Mouse (Mus musculus): Measurements from ENCODE around the gene Spc25.

The Spc25 gene

DNA sequence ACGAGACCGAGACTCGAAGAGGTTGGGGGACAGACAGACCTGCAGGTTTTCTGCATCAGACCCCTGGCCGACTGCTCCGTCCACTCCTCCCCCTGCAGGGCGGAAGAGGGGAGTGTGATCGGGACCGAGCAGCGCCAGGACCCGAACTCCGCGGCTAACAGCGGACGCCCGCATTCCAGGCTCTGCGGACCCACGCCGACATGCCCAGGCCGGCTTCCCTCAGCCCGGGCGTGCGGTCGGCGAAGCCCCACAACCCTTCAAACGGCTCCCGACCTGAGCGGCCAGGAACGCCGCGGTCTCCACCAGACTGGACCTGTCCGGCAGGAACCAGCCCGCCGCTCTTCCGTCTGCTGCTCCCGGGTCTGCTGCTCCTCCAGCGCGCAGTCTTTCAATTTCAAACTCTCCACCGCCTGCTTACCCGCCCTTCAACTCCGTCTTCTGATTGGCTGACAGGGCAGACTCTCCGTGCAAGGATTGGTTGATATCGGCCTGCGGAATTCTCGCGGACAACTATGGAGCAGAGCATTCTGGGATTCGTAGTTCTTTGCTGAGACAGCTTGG is at the start of gene Spc25:
Gene Spc25, minus strand, starts transcription at position 404 of the 561 bp plus-strand sequence.
- peak; percentile 71 to 81 for DNase-seq

DNA sequence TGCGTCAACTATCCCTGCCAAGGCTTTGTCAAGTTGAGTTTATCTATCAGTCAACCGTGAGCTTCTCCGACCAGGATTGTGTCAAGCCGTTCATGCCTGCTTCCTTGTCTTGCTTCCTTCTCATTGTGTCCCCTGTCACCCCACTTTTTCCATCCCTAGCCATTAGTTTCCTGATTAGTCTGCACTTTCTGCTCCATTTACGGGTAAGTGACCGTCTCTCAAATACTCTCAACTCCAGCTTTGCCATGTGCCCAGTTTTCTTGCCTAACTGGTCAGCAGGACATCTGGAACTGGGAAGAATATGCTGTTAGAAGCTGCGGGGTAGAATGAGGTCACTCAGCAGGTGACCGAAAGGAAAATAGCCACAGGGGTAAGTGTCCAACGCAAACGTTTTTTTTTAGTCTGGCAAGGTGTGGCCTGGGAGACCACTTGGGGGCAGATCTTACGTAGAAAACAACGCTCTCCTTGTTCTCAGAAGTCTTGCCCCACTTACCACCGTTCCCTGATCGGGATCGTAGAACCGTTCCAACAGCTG is 42.3 kb upstream of the Spc25 start:
- DNase-seq = no peak

DNA sequence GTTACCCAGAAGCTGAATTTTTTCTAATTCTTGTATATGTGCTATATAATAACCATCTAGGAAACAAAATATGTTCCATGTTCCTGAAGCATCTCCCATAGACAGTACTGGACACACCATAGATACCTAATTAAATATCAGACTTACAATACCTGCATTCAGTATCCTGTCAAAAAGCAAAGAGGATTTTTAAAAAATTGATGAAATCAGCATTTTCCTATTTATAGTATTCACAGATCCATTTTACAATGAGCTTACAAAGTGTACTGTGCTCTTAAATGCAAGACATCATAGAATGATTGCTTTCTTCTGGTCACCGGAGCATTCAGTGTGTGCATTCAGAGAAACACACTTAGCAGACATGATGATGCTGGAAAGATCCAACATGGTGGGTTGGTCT is 41.1 kb upstream of the Spc25 start:
- no peak for DNase-seq

DNA sequence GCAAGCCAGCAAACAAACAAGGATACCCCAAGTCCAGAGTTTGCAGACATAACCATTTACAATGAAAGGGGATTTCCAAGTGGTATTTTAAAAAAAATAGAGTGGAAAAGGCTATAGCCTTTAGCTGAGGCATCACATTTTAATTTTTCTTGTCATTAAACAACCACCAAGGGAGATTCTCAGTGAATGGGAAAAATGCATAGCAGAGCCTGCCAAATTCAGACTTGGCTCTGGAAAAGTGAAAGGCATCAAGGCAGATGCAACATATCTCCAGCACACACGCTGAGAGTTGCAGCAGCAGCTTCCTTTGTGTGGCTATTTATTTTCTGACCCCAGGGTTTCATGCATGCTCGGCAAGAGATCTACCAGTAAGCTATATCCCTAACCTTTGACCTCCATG is 38.9 kb upstream of the Spc25 start:
- no peak for DNase-seq

DNA sequence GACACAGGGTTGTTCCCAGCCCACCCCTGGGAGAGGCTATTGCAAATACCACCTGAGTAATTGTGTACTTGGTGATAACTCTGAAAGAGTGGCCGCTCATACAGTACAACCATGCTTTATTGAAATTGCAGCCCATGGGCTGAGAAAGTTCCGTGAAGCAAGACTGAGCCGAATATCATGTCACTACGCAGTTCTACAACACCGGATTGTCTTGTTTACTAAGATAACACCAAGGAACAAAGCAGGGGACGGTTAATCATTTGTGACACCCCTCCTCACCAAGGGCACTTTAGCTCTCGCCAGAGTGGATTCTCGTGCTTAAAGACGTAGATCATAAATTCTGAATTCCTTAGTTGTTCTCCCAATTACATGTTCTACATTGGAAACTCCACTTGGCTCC is 33.3 kb upstream of the Spc25 start:
- DNase-seq = no peak

DNA sequence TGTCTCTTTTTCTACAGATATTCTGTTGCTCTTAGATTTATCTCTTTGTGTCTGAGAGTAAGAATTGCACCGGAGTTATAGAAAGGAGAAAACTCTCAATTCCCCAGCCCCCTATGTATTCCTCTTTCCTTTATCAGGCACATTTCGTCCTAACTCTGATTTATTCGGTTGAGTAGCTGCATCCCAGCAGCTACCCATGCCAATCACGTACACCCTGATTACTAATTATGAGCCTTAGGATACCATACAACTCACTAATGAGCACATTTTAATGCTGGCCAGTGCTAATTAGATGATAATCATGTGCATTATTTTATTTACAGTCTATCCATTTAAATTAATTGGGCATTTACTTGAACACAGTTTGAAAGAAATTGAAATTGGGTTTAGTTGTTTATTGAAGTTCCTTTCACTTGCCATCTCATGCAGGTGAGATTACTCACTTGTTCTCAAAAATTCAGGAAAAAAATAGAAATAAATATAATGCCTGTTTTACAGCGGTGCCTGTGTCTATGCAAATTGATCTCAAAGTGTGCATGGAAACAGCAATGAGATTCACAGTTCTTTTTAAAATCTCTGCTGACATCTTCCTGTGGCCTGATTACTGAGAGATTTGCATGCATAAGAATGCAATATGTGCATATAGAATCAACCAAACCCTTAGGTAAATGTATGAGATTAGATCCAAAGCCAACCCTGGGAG is 29.1 kb upstream of the Spc25 start:
- no peak for DNase-seq

DNA sequence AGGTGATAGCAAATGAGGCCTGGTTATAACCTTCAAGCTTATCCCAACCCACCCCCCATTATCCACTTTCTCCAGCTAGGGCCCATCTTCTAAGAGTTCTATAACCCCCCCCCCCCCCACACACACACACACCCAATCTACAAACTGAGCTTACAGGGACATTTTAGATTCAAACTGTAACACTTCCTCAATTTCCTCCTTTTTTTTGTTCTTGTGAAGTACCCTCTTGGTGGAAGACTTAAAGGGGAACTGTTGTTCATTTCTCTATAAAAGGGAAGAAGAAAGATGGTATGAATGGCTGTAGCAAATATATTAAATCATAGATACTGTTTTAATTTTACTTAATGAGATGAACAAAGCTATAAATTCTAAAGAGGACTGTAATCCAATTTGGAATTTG is 26.1 kb upstream of the Spc25 start:
- DNase-seq = no peak

DNA sequence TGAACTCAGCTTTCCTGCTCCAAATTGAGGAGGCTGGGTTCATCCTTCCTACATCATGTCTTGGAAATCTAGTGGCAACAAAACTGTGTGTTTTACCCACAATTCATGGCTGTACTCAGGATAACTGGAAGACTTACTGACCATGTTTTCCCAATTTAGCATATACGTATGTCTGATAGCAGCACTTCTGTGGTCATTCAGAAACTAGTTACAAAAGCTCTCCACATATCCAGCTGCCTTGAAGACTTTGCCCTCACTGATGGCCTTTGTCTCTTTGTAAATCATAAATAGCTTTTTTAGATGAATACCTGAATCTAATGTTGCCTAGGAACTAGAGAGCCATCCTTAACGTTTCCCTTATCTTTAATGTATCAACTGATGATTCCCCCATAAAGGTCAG is 24.1 kb upstream of the Spc25 start:
- DNase-seq = no peak

DNA sequence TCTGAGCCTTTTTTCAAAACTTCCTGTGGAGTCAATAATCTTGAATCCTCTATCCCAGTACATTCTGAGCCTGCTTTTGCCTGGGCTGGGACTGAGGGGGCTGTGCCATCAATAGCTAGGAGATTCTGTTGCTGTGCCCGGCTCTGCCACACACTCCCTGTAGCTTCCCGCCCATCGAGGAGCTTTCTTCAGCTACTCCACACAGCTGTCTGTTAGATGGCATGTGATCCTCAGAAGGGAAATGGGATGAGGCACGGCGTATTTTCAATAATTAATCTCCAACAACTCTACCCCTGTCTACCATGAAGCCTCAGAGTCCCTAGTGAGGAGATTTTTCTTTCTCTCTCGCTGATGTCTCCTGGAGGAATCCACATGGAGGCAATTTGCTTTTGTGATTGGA is 22.6 kb upstream of the Spc25 start:
- DNase-seq = no peak

DNA sequence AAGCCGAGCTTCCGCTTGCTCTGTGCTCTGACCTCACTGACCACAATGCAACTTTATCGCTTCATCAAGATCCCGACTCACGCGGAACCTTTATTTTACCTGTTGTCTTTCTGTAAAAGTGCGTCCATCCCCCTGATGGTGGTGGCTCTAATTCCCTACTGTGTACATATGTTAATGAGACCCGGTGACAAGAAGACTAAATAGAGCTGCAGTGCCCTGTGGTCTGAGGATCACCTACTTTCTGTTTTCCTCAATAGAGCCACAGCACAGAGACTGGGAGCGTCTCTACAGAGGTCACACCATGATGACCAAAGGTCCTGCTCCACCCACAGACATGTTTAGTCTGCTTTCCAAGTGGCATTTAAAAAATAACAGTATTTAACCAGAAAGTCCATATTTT is 20.9 kb upstream of the Spc25 start:
- no peak for DNase-seq

DNA sequence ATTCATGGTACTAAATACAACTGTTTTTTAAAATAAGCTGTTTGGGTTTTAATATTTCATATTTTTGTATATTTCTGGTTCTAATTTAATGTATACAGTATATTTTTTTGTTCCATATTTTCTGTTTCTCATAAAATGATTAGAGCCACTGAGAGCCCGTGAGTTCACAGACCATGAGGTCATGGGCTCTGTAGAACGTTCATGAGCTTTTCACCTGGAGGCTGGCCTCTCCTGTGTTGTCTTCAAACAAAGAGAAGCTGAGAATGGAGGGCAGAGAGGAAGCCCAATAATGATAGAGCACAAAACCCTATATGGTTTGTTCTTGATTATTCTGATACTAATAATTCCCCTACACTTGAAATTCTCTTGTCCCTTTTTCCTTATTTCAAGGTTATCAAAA is 18.7 kb upstream of the Spc25 start:
- DNase-seq = no peak

DNA sequence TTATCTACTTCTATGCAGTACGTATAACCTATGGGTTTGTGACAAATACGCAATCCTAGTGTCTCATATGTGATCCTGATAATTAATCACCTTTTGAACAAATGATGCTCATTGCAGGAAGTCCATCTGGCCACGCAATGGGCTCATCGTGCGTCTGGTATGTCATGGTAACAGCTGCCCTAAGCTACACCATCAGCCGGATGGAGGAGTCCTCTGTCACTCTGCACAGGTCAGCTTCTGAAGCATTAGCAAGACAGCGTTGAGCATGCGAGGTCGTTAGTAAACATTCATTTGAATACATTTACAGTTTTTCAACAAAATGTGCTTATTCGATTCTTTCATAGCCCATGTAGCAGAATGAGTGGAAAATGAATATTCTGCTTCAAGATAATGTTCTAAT is 16.8 kb upstream of the Spc25 start:
- DNase-seq = no peak

DNA sequence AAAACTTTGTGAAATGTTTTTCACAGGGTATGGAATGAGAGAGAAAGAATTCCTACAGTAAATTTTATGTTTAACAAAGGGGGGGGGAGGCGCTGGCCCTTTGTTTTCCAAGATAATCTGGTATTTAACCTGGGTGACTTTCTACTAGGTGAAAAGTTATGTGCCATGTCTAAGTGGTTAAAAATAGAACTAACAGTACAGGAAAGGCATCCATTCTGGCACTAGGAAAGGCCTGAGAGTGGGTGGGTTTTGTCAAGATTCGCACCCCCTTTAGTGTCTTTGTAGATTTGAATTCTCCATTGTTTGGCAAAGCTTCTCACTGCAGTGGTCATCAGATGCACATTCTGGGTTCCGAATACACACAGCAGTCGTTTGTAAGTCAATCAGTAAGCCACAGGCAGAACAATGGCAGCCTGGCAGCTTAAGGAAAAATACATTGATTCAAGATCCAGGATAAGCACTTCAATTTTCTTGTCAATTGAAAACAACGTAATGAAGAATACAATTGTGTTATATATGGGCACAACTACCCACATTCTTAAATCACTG is 15.9 kb upstream of the Spc25 start:
- DNase-seq = no peak

DNA sequence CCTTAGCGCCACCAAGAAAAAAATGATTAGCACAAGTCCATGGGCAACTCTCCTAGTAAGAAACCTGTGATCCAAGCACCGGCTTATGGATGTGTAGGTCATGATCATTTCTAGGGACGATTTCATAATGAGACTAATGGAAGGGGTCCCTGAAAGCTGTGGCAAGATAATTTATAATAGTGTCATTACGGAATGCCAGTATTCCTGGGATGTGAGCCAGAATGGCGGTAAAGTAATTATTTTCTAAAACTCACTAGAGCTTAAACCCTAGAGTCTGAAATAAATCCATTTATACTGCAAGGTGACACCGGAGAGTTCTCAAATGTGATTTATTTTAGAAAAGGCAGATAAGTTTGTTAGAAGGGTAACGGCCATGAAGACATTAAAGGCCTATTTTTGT is 9.2 kb upstream of the Spc25 start:
- no peak for DNase-seq

DNA sequence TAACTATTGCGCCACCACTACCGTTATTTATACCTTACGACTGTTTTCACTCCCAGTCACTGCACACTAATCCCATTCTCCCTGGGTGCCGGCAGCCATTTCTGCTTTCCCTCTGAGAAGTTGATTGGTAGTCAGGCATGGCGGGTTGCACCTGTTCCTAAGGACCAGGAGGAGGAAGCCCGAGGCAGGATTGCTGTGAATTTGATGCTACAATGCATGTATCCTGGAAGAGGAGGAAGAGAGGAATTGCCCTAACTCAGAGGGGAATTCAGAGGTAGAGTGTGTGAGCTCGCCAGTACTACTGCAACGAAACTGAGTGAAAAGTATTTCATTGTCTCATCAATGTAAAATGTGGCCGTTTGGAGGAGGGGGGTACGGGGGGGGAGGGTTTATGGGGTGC is 6.7 kb upstream of the Spc25 start:
- no peak for DNase-seq

DNA sequence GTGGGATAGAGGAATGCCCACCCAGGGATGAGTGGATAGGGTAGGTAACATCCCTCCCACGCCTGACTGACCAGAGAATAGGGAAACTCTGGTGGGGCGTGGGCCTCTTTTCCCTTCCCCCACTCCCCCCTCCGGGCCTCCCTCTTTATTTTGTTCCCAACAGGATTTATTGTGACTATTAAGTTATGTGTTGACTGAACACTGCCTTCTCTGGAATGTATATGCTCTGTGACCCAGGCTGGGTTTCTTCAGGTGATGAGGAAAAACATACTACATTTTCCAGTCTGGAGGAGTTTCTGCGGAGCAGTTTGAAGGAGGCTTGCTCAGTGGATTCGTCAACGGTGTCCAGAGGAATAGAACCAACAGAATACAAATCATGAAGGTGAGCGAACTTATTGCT is 4.8 kb upstream of the Spc25 start, which contains the start of gene G6pc2:
Gene G6pc2, plus strand, starts transcription at position 301 of the 400 bp plus-strand sequence.
- no peak for DNase-seq

DNA sequence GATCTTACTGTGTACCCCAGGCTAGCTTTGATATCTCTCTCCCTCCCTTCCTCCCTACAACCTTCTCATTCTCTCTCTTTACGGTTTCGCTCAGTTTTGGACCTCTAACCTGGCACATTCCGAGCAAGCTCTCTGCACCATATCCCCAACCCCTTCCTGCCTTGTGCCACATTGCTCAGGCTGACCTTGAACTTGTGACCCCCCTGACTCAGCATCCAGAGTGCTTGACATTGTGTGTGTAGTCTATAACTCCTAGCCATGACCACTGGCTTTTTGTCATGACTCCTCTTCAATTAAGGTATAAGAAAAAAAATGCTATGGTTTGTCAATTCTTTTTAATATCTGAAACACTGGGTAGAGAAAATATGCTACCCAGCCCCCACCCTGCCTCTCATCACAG is 3.7 kb upstream of the Spc25 start:
- no peak for DNase-seq

DNA sequence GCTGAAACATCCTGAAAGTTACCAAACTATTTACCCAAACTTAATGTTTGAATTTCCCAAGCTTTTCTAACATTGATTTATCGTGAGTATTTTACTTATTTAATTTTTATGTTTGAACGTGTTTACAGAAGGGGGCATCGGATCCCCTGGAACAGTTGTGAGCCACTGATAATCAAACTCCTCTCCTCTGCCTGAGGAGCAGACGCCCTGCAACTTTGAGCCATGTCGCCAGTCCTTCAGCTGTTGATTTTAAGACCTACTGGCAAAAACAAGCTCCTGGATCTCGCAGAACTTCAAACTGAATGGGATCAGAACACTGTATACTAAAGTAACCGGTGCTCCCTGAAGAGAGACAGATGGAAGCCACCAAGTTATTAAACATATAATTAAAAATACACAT is 529 bp upstream of the Spc25 start:
- DNase-seq = no peak

DNA sequence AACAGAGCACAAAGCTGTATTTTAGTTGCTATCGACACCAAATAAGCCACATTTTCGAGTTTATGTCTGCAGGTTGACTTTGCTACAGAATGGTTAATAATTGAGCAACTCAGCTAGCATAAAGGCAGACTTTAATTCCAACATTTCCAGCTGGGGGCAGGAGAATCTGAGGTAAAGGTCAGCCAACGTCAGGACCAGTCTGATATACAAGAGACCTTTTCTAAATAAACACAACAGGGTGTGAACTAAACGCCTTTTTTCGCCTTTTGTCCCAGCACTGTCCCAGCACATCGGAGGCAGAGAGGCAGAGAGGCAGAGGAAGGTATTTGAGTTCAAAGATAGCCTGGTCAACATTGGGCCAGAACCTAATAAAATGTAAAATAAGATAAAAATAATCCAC is 809 bp downstream of the Spc25 start:
- DNase-seq = no peak

DNA sequence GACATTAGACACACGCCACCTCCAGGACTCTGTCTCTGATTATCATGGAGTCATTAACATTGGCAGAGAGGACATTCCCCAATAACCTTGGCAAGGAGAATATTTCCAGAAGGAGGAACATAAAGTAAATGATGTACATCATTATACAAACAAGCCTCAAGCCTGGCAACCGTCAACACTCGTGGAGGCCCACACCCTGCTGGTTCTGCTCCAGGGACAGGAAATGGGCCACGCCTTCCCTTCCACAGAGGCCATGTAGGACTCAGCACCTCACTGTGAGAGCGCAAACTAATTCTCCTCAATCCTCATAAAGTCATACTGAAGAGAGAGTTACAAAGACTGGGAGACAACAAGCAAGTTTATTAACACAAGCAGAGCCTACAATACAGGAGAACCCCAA is 12.4 kb downstream of the Spc25 start:
- no peak for DNase-seq

DNA sequence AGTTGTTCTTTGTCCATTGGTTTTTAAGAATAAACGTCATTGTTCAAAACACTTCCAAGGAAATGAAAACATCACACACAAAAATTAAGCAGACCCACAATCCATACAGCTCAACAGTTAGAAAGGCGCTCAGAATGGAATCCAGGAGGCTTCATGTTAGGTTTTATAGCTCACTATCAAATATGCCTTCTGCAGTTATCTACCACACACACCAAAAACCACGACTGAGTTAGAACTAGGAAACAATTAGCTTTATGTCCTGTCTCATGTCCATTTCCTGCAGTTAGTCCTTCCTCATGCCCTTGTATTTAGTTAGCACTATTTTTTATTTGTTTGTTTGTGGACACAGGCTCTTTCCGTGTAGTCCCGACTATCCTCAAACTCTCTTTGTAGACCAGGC is 14.9 kb downstream of the Spc25 start:
- no peak for DNase-seq

DNA sequence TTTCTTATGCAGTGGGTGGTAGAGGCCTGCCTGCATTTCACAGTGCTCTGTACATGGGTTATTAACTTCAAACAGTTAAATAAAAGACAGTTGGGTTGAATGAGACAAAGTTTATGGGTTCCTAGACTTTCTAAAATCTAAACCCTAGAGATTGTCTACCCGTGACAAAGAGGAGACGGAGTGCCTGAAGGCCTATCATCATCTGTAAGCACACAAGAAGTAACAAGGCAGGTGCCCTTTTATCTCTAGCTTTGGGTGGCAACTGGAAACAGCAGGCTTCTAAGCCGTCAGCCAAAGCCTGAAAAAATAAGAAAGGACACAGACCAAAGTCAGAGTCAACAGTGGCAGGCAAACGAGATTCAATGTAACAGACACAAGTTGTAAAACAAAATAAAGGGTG is 16.8 kb downstream of the Spc25 start:
- no peak for DNase-seq

DNA sequence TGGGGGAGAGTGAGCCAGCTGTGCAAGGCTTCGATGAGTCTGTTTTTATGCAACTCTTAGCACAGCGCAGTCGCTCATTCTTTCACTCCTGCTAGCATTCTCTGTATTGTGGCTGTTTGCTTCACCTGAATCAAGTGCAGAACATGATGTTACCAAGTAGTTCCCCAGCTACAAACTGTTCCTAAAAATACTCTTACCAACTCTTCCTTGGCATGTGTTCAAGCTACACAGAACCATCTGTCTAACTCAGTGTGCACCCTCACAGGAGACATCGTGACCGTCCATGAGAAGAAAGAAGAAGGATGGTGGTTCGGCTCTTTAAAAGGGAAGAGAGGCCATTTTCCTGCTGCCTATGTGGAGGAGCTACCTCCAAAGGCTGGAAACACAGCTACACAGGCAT is 17.3 kb downstream of the Spc25 start:
- no peak for DNase-seq

DNA sequence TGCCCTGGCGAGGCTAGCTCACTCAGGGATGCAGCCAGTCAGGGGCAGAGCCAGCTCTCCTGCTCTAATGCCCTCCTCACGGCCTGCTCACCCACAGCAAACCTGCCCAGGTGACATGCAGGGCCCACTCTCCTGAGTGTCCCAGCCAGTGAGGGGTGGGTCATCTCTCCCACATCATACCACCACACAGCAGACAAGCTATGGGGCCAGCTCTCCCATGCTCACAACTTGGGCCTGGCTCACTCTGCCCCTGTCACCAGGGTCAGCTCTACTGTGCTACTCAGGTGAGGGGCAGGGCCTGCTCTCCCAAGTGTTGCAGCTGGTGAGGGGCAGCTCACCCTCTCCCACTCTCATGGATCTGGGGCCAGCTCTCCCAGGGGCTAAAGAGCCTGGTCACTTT is 18.0 kb downstream of the Spc25 start:
- DNase-seq = no peak

DNA sequence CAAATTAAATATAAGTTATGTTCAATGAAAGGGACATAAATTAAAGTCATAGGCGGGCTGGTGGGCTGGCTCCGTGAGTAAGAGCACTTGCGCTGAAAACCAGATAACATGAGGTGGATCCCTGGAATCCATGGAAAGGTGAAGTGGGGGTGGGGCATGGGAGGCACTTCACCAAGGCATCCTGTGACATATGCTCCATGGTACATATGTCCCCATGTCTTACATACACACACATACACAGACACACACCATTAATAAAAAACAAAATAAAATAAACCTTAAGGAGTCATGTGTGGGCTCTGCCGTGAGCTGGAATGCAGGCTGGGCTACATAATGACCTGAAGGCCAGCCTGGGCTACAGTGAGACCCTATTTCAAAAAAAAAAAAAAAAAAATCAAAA is 26.3 kb downstream of the Spc25 start:
- no peak for DNase-seq
